Mouse (Mus musculus) inflammation-experienced regulatory T-cells, adult 6 months (primary cell): Measurements from ENCODE around the gene Reps1. TPM values are rescaled to one million over a fixed set of nuclear protein-coding genes. Genes with fewer than 3 reads are reported as not detected.
A peak's percentile ranks its signal among the peaks of the same experiment; 100 is the strongest.
"Not testable (repeated sequence)": the region's sequence is repeated elsewhere in the genome, so short reads cannot be mapped to it uniquely, and the experiment has no call there.

ENCODE experiments used
- ATAC-seq: one replicate; pipeline ENCODE4 v1.8.0; 2017
- polyA plus RNA-seq, 3 experiments: library from polyadenylated mRNA; unstranded; fragments of 100-300 nt; shearing (Covaris generic); gene quantifications; one replicate each; pipeline ENCODE4 v1.2.1; 2017

Gene Reps1
- polyA plus RNA-seq, 3 experiments from 2014 or later = 23.5 to 57.7 (median 36.7) TPM

- peak; percentile 59 for ATAC-seq
Measured at GRCm38 (mm10) chr10:18064606-18065228, 9.1 kb downstream of the Reps1 start.

DNA sequence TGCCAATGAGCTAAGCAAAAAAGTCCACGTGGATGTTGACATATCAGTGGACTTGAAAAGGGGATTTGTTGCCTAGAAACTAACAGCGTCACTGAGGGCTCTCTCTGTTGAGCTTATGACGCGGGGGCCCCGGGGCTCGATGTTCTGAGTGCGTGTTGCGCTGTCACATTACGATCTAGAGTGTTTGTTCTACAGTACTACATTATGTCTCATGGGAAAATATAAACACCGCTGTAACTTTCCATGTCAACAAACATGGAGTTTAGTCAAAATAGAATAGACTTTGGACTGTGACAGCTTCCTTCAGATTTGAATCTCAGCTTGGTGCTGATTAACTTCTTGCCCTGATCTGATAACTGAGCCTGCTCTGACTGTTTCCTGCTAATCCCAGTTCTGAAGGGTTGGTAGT lies 10.4 kb downstream of the Reps1 start:
- ATAC-seq = no peak

GRCm38 (mm10) chr10:18067761-18068446 lies 12.2 kb downstream of the Reps1 start:
- no peak for ATAC-seq

- no peak for ATAC-seq
Measured at GRCm38 (mm10) chr10:18068880-18069279, 13.2 kb downstream of the Reps1 start.

DNA sequence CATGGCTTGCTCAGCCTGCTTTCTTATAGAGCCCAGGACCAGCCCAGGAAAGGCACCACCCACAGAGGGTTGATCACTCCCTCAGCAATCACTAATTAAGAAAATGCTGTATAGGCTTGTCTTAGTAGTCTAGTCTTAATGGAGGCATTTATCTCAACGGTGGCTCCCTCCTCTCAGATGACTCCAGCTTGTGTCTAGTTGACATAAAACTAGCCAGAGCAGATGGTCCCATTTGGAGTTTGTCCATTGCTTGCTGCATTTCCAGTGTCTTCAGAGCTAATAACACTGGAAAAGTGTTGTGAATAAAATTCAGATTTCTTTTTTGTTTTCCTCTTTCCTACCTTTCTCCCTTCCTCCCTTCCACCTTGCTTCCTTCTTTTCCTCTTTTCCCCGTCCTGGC lies 13.9 kb downstream of the Reps1 start:
- no peak for ATAC-seq

DNA sequence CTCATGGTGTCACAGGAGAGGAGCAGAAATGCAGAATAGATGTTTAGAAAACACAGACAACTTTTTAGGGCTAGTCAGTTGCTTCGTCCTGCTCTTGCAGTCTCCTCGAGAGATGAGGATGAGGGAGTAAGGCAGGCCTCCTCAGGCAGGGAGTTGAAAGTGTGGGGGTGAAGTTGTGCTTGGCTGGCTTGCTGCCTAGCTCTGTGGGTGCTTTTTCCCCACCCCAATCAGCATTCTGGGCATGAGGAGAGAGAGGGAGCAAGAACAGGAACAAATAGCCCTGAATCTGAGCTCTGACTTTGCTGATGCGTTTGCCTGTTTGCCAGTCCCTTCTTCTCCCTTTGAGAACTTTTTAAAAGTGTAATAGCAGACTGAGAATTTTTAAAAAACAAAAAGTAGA lies 14.5 kb downstream of the Reps1 start:
- ATAC-seq = peak; percentile 4

DNA sequence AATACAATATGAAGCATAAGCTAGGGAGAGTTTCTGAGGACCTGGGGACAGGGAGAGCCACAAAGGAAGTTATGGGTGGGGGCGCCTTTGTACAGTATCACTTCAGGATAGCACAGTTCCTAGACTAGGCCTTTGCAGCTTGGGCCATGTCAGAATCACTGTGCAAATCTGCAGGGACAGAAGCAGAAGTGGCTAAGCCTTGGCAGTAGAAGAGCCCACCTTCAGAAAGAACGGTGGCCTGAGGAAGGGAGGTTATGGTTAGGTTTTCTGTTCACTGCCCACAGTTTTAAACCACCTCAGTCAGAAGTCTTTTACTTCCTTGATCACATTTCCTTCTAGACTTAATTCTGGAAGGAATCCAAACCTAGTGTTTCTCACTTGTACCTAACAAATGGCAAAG lies 15.0 kb downstream of the Reps1 start:
- ATAC-seq = peak; percentile 39

- no peak for ATAC-seq
Measured at GRCm38 (mm10) chr10:18072871-18073270, 17.2 kb downstream of the Reps1 start.

- no peak for ATAC-seq
Measured at GRCm38 (mm10) chr10:18074383-18075075, 18.9 kb downstream of the Reps1 start.

GRCm38 (mm10) chr10:18075845-18076244 lies 20.2 kb downstream of the Reps1 start:
- ATAC-seq = no peak

GRCm38 (mm10) chr10:18081536-18081935 lies 25.9 kb downstream of the Reps1 start:
- ATAC-seq = peak; percentile 14

GRCm38 (mm10) chr10:18082772-18083171 lies 27.1 kb downstream of the Reps1 start:
- no peak for ATAC-seq

DNA sequence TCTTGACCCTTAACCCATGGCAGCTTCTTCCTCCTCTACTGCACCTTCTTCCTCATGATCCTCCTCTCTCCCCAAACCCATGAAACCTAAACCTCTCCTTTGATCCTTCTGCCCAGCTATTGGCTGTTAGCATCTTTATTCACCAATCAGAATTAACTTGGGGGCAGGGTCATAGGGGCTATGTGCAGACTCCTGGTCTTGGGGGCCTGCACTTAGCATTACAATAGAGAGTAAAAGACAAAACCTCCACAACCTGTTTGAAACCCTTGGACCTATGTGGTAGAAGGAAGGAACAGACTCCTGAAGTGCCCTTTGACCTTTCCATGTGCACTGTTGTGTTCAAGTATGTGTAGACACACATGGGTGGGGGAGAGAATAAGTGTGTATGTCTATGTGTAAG lies 35.0 kb downstream of the Reps1 start:
- ATAC-seq = no peak

GRCm38 (mm10) chr10:18102166-18102565 lies 46.5 kb downstream of the Reps1 start:
- ATAC-seq = peak; percentile 14

DNA sequence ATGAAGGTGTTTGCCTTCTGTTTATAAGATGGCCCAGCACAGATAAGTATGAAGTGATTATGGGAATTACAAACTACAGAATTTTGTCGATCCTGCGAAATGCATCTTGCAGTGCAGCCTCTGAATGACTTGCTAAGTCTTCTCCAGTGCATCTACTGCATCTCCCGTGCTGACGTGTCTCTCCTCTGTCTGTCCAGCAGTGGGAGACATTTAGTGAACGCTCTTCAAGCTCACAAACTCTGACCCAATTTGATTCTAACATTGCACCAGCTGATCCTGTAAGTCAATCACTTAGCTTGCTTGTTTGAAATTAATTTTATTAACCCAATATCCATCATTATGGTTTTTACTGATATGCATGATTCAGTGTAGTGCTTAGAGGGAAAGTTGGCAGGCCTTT lies 51.8 kb downstream of the Reps1 start:
- ATAC-seq = no peak

DNA sequence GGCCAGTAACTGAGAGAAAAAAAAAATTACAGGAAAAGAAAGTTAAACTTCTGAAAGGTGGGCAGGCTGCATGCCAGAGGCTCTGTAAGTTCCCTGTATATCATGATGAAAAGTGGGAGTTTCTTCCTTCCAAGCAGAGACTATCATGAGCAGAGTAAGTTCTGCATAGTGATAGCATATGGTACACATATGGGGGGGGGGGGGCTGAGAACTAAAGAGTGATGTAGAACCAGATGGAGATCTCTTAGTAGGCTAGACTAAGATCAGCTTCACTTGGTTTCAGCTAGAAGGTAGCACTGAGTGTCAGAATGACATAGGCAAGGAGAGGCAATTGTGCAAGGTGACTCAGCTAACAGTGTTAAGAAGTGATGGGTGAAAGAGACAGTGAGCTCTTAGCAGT lies 55.3 kb downstream of the Reps1 start:
- no peak for ATAC-seq

DNA sequence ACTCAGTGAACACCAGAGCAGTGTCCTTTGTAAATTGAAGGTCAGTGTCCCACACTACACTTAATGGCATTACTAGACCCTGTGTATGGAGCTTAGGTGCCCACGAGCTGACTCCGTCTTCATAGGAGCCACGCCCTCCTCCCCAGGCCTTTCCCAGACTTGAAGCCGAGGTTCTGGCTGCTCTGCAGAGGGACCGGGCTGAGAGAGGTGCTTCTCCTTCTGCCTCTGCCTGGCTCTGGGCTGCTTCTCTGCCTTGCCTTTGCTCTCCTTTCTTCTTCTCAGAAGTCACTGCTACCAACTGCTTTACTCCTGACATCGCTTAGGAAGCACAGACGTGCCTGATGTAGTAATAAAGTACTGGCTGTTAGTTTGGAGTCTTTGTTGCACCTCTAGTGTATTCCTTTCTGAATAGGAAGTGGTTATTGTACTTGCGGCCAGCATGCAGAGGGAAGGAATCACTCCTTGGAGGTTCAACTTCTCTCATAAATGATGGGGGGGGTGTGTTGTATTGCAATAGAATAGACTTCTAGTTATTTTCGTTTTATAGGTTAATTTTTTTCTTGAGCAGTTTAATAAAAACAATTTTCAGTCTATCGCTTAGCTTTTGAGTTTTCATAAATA lies 57.9 kb downstream of the Reps1 start:
- ATAC-seq = no peak

DNA sequence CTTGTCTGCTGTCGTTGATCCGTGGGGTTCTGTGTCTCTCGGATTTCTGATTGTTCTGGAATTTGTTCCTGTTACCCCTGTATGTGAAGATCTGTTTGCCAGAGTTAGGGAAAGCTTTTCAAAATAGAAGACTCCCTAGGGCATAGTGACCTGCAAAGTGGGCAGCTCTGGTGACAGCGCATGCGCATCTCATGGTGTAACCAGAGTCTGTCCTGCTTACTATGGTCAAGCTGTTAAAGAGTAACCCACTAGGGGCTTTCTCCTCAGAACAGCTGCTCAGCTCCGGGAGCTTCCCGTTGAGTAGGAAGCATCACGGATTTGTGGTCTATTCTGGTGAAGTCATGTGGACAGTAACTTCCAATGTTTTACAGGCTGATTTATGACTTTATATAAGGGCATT lies 62.7 kb downstream of the Reps1 start:
- ATAC-seq = no peak

- no peak for ATAC-seq
Measured at GRCm38 (mm10) chr10:18130276-18130675, 74.6 kb downstream of the Reps1 start.

DNA sequence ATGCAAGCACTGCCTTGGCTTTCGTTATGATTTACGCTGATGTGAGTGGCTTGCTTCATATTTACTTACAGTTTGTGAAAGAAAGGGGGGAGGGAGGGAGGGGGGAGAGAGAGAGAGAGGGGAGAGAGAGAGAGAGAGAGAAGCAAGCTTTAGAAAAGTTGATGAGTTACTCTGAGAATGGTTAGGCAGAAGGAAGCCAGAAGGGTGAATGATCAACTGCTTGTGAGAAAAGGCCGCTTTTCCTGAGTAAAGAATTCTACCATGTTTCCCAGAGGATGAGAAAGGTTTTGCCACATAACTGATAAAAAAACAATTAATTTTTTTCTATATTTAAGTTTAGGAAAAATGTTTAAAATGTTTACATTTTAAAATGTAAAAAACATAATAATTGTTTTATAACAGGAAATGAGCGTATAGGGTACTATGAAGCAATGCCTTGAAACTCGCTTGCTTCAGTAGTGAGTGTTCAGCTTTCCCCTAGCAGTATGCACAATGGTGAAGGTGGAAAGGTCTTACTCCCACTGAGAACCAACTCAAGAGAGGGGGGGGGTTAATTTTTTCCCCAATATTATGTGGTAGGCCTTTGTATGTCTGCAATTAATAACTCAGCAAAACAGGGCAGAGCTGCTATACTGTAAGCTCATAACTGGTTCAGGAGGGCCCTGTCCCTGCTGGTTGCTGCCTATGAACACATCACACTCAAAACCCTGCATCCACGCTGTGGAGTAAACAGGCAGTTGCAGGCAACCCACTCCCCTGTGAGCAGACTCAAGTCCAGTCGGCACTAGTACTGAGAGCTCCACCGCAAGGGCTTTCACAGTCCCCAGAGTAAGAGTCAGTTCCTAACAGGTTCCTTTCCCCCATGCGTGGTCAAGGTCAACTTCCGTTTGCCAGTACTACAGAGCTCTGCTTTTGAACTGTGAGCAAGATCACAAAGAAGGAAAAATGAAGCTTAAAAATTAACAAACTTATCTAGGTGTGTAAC lies 76.3 kb downstream of the Reps1 start:
- no peak for ATAC-seq

DNA sequence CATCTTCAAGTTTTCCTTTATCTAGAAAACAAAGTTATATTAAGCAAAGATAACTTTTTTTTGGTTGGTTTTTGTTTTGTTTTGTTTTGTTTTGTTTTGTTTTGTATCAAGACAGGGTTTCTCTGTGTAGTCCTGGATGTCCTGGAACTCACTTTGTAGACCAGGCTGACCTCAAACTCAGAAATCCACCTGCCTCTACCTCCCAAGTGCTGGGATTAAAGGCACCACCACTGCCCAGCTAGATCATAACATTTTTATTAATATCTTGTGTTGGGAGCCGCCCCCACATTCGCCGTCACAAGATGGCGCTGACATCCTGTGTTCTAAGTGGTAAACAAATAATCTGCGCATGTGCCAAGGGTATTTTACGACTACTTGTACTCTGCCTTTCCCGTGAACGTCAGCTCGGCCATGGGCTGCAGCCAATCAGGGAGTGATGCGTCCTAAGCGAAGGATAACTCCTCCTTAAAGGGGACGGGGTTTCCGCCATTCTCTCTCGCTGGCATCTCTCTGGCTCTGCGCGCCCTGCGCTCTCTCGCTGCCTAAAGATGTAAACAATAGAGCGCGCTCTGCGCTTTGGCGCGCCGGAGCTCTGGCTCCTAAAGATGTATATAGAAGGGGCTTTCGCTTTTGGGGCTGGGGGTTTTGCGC lies 83.3 kb downstream of the Reps1 start:
- ATAC-seq = not testable (repeated sequence)

DNA sequence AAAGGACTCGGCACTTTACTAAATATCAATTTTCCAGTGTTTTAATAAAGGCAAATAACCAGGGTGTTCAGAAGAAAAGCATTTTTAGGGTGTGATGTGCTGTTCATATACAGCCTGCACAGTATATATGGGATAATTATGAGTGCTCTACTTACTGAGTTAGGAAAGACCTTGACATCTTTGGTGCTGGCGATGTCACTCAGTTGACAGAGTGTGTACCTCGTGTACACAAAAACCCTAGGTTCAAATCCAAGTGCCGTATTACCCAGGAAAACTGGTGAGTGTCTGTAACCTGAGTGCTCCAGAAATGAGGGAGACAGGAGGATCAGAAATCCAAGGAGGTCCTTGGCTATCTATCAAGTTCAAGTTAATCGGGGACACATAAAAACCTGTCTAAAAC lies 84.0 kb downstream of the Reps1 start:
- ATAC-seq = no peak
